Mouse (Mus musculus) hematopoietic multipotent progenitor cell, adult 10-12 weeks (in vitro differentiated cells): ENCODE data around the gene Lhx2. TPM values are rescaled to one million over a fixed set of nuclear protein-coding genes. Genes with fewer than 3 reads are reported as not detected.

ENCODE experiments used
- polyA plus RNA-seq: library from polyadenylated mRNA; stranded (reverse); fragments of >175 nt; gene quantifications from 2 replicates; pipeline ENCODE4 v1.2.3, GENCODE M21; 2012; ENCODE audit warnings: low replicate concordance

Gene Lhx2
- polyA plus RNA-seq: 0.19 and 0.96 TPM in 2 replicates

GRCm38 (mm10) chr2:38338990-38339909 is at the start of gene Lhx2:
Gene Lhx2, plus strand, starts transcription at chr2:38339281.

Other genes with a start within 250 kb of the Lhx2 start
- gene Dennd1a, start 51.9 kb upstream of the Lhx2 start, polyA plus RNA-seq: 48.5 and 63.6 TPM in 2 replicates
- gene Nek6, start 172.4 kb downstream of the Lhx2 start, polyA plus RNA-seq: 4.6 and 19.1 TPM in 2 replicates